Comparison of ENCODE assay signal across 11 mouse cellular contexts in genomic region chr8:109920406-109921390, GRCm38 (mm10). TPM values are rescaled to one million over a fixed set of nuclear protein-coding genes. Genes with fewer than 3 reads are reported as not detected.
DNase-seq lines count a peak whose midpoint lies in the region; ATAC-seq lines count a peak whose summit lies in the region.
"Had no signal": no experiment of that assay in that cellular context is flagged by ENCODE, and none has a peak within 500 bp of the region (broad histone marks: within the 10 kb centered on the region; RNA-seq: fewer than 3 reads in every experiment).

No protein-coding gene starts in this region.

- no peaks in the 10 kb centered on the region for H3K4me1 ChIP-seq in forebrain, embryonic 14.5 days (ENCODE audit: control insufficient read depth, insufficient read depth, low read length)
- H3K4me1 ChIP-seq in forebrain, embryonic 13.5 days, result peaks cover 3% of the 10 kb centered on the region; the same call in 1 of the 2 replicates
- H3K4me1 ChIP-seq: lung, embryonic 15.5 days had no signal

- H3K4me3 ChIP-seq in forebrain, embryonic 14.5 days (ENCODE audit: low read depth, low read length), result no peak overlapping the region
- no peak overlapping the region for H3K4me3 ChIP-seq in forebrain, embryonic 13.5 days
- H3K4me3 ChIP-seq: lung, embryonic 15.5 days had no signal

- H3K9ac ChIP-seq in forebrain, embryonic 14.5 days (ENCODE audit: low read length), result no peak overlapping the region
- H3K9ac ChIP-seq in forebrain, embryonic 13.5 days, result no peak overlapping the region
- H3K9ac ChIP-seq: lung, embryonic 15.5 days had no signal

- no peak overlapping the region for H3K4me2 ChIP-seq in forebrain, embryonic 14.5 days (ENCODE audit: low read length)
- no peak overlapping the region for H3K4me2 ChIP-seq in forebrain, embryonic 13.5 days
- H3K4me2 ChIP-seq: lung, embryonic 15.5 days had no signal

- H3K27me3 ChIP-seq in forebrain, embryonic 14.5 days (replicated peaks; ENCODE audit: control insufficient read depth, insufficient read depth, low read length), result no peaks in the 10 kb centered on the region
- no peaks in the 10 kb centered on the region for H3K27me3 ChIP-seq in forebrain, embryonic 13.5 days
- H3K27me3 ChIP-seq: CH12.LX; lung, embryonic 15.5 days had no signal

- peaks cover 38% of the 10 kb centered on the region for H3K36me3 ChIP-seq in forebrain, embryonic 14.5 days (ENCODE audit: control insufficient read depth, insufficient read depth, low read length)
- peaks cover 38% of the 10 kb centered on the region for H3K36me3 ChIP-seq in forebrain, embryonic 13.5 days (ENCODE audit: poor library complexity, severe bottlenecking)

- no peak overlapping the region for H3K27ac ChIP-seq in forebrain, embryonic 14.5 days (ENCODE audit: low read depth, low read length)
- H3K27ac ChIP-seq in forebrain, embryonic 13.5 days, result no peak overlapping the region
- H3K27ac ChIP-seq: lung, embryonic 15.5 days had no signal

- peak; percentile 40 for DNase-seq in forebrain, embryonic 14.5 days (ENCODE audit: low spot score)
- DNase-seq in left cerebral cortex, adult 8-10 months (ENCODE audit: low spot score in 2 of 2), result peak; percentile 15 to 31
- DNase-seq in left cerebral cortex, postnatal 36 days (ENCODE audit: low spot score in 2 of 2), result no peak
- peak; percentile 62 for DNase-seq in adipocyte (ENCODE audit: low spot score)
- peak; percentile 20 for DNase-seq in fibroblast of lung, adult 2 months (ENCODE audit: low read depth)
- no peak for DNase-seq in c-Kit-positive CD71-positive TER-119-positive erythroid progenitor cells, embryonic 14.5 days (ENCODE audit: low spot score)

- ATAC-seq in forebrain, embryonic 14.5 days, result no peak
- no peak for ATAC-seq in forebrain, embryonic 13.5 days
- no peak for ATAC-seq in monocyte, adult 5-6 weeks (replicated peaks; ENCODE audit: insufficient number of reproducible peaks, low FRiP score, low TSS enrichment, poor library complexity, severe bottlenecking)

- intact Hi-C loops in left cerebral cortex, postnatal 36 days (cut with DNase I), result no loop called here

- 78% methylated on average over 8 of the region's 8 CpGs for WGBS in forebrain, embryonic 14.5 days
- WGBS in forebrain, embryonic 13.5 days, result 77% methylated on average over 8 of the region's 8 CpGs

- H3K9me3 ChIP-seq in forebrain, embryonic 14.5 days (replicated peaks; ENCODE audit: control insufficient read depth, low read length), result no peaks in the 10 kb centered on the region
- H3K9me3 ChIP-seq in forebrain, embryonic 13.5 days (replicated peaks), result no peaks in the 10 kb centered on the region
- H3K9me3 ChIP-seq: lung, embryonic 15.5 days had no signal

RNA-seq across cellular contexts. Expression of gene Marveld3, which starts 41.3 kb away (rescaled TPM):
- polyA plus RNA-seq in forebrain, embryonic 14.5 days (2014; fragmentation: Nextera tagmentation; extraction: Ambion mirVana), result 0.79 and 1.3 TPM in 2 replicates
- polyA plus RNA-seq in forebrain, embryonic 13.5 days (2015; fragmentation: Nextera tagmentation; extraction: Ambion mirVana), result 1.0 and 1.5 TPM in 2 replicates
- under 1 TPM; 0.49 to 0.78 (median 0.68) TPM for total RNA-seq in left cerebral cortex, adult 8-10 months (2022)
- under 1 TPM; 0.20 to 0.25 TPM for total RNA-seq in left cerebral cortex, postnatal 36 days (2021)
- not detected in 3 replicates for total RNA-seq in monocyte, adult 5-6 weeks (2017)
- total RNA-seq: CH12.LX; layer of hippocampus, postnatal 36 days had no signal

RNA-seq across cellular contexts. Expression of gene Phlpp2, which starts 52.4 kb away (rescaled TPM):
- polyA plus RNA-seq in forebrain, embryonic 14.5 days (2014; fragmentation: Nextera tagmentation; extraction: Ambion mirVana), result 3.7 and 5.0 TPM in 2 replicates
- 3.1 and 3.4 TPM in 2 replicates for polyA plus RNA-seq in forebrain, embryonic 13.5 days (2015; fragmentation: Nextera tagmentation; extraction: Ambion mirVana)
- 10 to 100 TPM; 32.5 to 35.5 (median 33.5) TPM for total RNA-seq in left cerebral cortex, adult 8-10 months (2022)
- total RNA-seq in left cerebral cortex, postnatal 36 days (2021), result 10 to 100 TPM; 31.9 to 39.3 TPM
- 7.3 to 11.4 TPM (median 9.1 TPM) in 3 replicates for total RNA-seq in monocyte, adult 5-6 weeks (2017)

Comparison
In these comparisons a context has a peak if more than half of its experiments do, and no peak if none do; other contexts are left out.
1. DNase-seq: peak in forebrain, embryonic 14.5 days (single experiment), left cerebral cortex, adult 8-10 months (2 of 2), adipocyte (single experiment) and fibroblast of lung, adult 2 months (single experiment); none in left cerebral cortex, postnatal 36 days (0 of 2) and c-Kit-positive CD71-positive TER-119-positive erythroid progenitor cells, embryonic 14.5 days (single experiment).